Mouse (Mus musculus): ENCODE results near the gene Npy1r. TPM values are rescaled to one million over a fixed set of nuclear protein-coding genes. Genes with fewer than 3 reads are reported as not detected.

Npy1r gene
- 7.7 and 7.9 TPM in 2 replicates for polyA plus RNA-seq (2015; fragmentation: Nextera tagmentation; extraction: Ambion mirVana)

- H3K9ac ChIP-seq, result peak within 1 kb of the TSS; percentile 70
- peak within 1 kb of the TSS; percentile 18; the same call in 1 of the 2 replicates for H3K27ac ChIP-seq
- peaks cover 40% of the 10 kb centered on the region for H3K27me3 ChIP-seq
- no peaks in the 10 kb centered on the region for H3K36me3 ChIP-seq
- WGBS, result under 1% methylated on average over 30 of the region's 30 CpGs
- H3K4me1 ChIP-seq (replicated peaks), result peaks cover 13% of the 10 kb centered on the region
- H3K4me3 ChIP-seq, result peak within 1 kb of the TSS; percentile 52
- H3K4me2 ChIP-seq, result peak within 1 kb of the TSS; percentile 80
- H3K9me3 ChIP-seq, result no peaks in the 10 kb centered on the region
- peak; percentile 85 for ATAC-seq (ENCODE audit: low FRiP score)
Measured at GRCm38 (mm10) chr8:66696970-66697843, at the start of gene Npy1r. TSS of gene Npy1r (plus strand) at chr8:66697192.

- ATAC-seq (ENCODE audit: low FRiP score), result no peak
- H3K36me3 ChIP-seq, result no peaks in the 10 kb centered on the region
- no peak overlapping the region for H3K9ac ChIP-seq
- H3K27ac ChIP-seq, result no peak overlapping the region
- no peak overlapping the region for H3K4me2 ChIP-seq
- no peaks in the 10 kb centered on the region for H3K9me3 ChIP-seq
- no peaks in the 10 kb centered on the region for H3K4me1 ChIP-seq (replicated peaks)
- 88% methylated on average over 2 of the region's 2 CpGs for WGBS
- no peak overlapping the region for H3K4me3 ChIP-seq
- 0 out of 2 replicates have a peak, but pooled peaks cover 4% of the 10 kb centered on the region for H3K27me3 ChIP-seq
Measured at GRCm38 (mm10) chr8:66681261-66681660, 15.7 kb upstream of the Npy1r start.

DNA sequence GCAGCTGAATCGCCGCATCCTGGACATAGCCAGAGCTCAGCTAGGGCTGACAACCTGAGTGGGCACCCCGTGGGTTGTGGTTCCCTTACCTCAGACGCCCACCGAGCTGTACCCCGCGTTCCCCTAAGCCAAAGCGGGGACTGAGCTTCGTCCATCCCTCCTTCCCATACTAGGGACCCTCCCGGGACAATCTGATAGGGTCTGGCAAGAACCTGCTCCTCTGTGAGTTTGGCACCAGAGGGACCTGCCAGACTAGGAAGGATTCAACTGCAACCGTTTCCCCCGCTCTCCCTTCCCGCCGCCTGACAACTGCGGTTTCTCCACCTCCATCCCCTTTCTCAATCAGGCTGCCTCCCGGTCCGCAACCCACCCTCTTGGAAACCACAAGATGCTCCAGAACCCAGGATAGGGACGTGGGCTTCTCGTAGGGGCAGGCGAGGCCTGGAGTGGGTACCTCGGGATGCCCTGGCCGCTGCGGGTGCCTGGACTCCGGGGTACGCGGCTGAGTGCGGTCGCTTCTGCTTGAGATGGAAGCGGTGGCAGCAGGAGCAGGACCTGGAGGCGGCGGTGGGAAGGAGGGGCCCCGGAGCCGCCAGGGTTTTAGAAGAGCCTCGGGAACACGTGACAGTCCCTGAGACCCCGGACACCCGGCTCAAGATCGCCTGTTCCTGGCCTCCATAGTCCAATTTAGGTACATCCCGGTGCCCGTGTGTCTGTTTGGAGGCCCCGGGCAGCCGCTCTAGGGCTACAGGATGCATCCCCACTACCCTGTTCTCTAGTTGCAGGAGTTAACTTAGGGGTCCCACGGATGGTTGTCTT is 9.3 kb upstream of the Npy1r start, which contains the start of gene Npy5r:
TSS of gene Npy5r (minus strand) at position 618 of the 819 bp plus-strand sequence.
- no peak within 1 kb of the TSS for H3K27ac ChIP-seq

DNA sequence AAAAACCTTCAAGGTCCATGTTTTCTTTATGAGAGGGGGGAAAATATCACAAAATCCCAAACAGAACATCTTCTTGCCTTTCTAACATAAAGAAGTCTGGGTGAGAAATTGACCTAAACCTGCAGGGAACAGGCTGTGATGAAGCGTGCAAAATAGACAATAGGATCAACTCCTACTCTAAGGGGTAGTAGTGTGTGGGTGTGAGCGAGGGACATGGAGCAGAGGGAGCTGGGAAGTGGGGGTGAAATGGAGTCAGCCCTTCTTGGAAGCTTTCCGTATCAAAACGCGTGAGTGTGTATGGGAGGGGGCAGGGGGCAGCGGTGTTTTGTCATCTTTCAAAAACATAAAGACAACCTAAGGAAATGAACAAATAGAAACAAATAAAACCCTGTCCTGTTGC is 8.6 kb upstream of the Npy1r start:
- Histone ChIP-seq H3K4me1 (replicated peaks) (peaks cover 16% of the 10 kb centered on the region), H3K27ac (no peak overlapping the region)

More for the DNA sequence above, 9.3 kb upstream of the Npy1r start, which contains the start of gene Npy5r:
- Histone ChIP-seq H3K4me1 (replicated peaks) (peaks cover 16% of the 10 kb centered on the region), H3K27me3 (peaks cover 23% of the 10 kb centered on the region; the same call in 1 of the 2 replicates), H3K9ac (peak within 1 kb of the TSS; percentile 82), H3K4me3 (peak within 1 kb of the TSS; percentile 56), H3K4me2 (peak within 1 kb of the TSS; percentile 90), H3K36me3 (no peaks in the 10 kb centered on the region), H3K9me3 (no peaks in the 10 kb centered on the region)
- WGBS, result 2% methylated on average over 43 of the region's 43 CpGs
- peak; percentile 86 for ATAC-seq (ENCODE audit: low FRiP score)

DNA sequence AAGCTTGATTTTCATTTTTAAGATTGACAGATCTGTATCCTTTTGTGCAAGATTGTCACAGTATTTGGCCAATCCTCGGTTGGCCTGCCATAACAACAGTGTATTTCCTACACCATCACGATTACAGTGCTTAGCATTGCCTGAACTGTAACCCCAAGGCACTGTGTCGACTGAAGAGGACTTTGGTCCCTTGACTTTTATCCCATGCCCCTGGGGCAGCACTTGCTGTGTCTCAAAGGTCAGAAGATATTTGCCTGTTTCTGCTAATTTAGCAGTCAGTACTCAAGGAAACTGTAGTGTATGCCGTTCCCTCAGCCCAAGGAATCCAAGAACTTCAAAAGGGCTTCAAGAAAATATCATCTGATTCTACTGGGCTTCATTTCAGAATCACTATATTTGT is 8.2 kb upstream of the Npy1r start:
- 56% methylated on average over 4 of the region's 4 CpGs for WGBS
- no peak for ATAC-seq (ENCODE audit: low FRiP score)
- H3K4me2 ChIP-seq, result no peak overlapping the region

More for the DNA sequence above, 8.6 kb upstream of the Npy1r start:
- Histone ChIP-seq H3K27me3 (peaks cover 23% of the 10 kb centered on the region; the same call in 1 of the 2 replicates), H3K4me2 (peak overlapping the region; percentile 90), H3K4me3 (peak overlapping the region; percentile 56), H3K9me3 (no peaks in the 10 kb centered on the region), H3K36me3 (no peaks in the 10 kb centered on the region), H3K9ac (no peak overlapping the region)
- peak; percentile 59; the same call in 1 of the 2 replicates for ATAC-seq (ENCODE audit: low FRiP score)
- 34% methylated on average over 6 of the region's 6 CpGs for WGBS

DNA sequence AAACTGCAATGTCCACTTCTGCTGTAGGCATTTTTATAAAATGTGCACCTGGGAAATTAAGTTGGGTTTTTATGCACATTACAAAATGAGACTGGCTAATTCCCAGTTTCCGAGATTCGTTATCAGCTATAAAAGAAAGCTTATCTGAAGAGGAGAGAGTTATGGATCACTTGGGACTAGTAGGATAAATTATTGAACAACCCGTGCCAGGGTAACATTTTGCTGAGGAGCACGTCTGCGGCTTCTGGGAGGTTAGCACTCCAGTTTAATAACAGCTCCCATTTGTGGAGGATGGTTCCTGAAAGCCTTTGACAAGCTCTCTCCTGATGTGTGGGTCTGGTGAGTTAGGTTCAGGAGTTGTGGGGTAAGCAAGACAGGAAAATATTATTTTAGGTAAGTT is 6.6 kb upstream of the Npy1r start:
- Histone ChIP-seq H3K36me3 (no peaks in the 10 kb centered on the region), H3K9me3 (no peaks in the 10 kb centered on the region), H3K9ac (no peak overlapping the region), H3K27me3 (peaks cover 25% of the 10 kb centered on the region; the same call in 1 of the 2 replicates), H3K4me2 (no peak overlapping the region), H3K27ac (no peak overlapping the region), H3K4me3 (no peak overlapping the region), H3K4me1 (replicated peaks) (peaks cover 16% of the 10 kb centered on the region)
- WGBS, result 63% methylated on average over 5 of the region's 5 CpGs
- ATAC-seq (ENCODE audit: low FRiP score), result no peak

More for the DNA sequence above, 8.2 kb upstream of the Npy1r start:
- no peaks in the 10 kb centered on the region for H3K9me3 ChIP-seq
- no peak overlapping the region for H3K4me3 ChIP-seq
- H3K4me1 ChIP-seq (replicated peaks), result peaks cover 16% of the 10 kb centered on the region
- no peaks in the 10 kb centered on the region for H3K36me3 ChIP-seq
- H3K9ac ChIP-seq, result no peak overlapping the region
- H3K27me3 ChIP-seq, result peaks cover 23% of the 10 kb centered on the region; the same call in 1 of the 2 replicates
- H3K27ac ChIP-seq, result no peak overlapping the region

DNA sequence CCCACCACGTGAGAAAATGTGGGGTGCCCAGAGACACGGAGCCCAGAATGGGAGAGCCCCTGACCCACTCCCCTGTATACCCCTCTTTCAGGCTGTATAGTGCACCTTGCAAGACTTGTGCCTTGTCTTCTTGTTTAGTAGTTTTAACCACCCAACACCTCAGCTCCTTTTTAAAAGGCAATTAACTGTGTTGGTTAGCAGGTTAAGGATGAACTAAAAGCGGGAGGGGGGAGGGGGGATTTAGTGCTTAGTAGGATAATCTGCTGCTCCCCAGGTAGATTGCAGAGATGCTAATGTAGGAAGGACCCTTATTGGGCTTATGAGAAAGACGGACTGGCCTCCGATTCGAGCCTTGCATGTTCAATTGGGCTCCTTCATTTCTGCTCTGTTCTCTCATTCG is 1.0 kb downstream of the Npy1r start:
- Histone ChIP-seq H3K9ac (peak overlapping the region; percentile 70; the same call in 1 of the 2 replicates), H3K4me2 (peak overlapping the region; percentile 80), H3K36me3 (no peaks in the 10 kb centered on the region), H3K9me3 (no peaks in the 10 kb centered on the region), H3K27me3 (peaks cover 40% of the 10 kb centered on the region), H3K27ac (no peak overlapping the region), H3K4me1 (replicated peaks) (peaks cover 13% of the 10 kb centered on the region), H3K4me3 (peak overlapping the region; percentile 52)
- WGBS, result 7% methylated on average over 7 of the region's 7 CpGs
- peak; percentile 48 for ATAC-seq (ENCODE audit: low FRiP score)

- no peak for ATAC-seq (ENCODE audit: low FRiP score)
- H3K4me1 ChIP-seq (replicated peaks), result peaks cover 13% of the 10 kb centered on the region
- H3K4me2 ChIP-seq, result peak overlapping the region; percentile 80
- 82% methylated on average over 7 of the region's 7 CpGs for WGBS
- H3K27ac ChIP-seq, result no peak overlapping the region
- no peaks in the 10 kb centered on the region for H3K36me3 ChIP-seq
- no peaks in the 10 kb centered on the region for H3K9me3 ChIP-seq
- peaks cover 40% of the 10 kb centered on the region for H3K27me3 ChIP-seq
- no peak overlapping the region for H3K9ac ChIP-seq
- peak overlapping the region; percentile 52; the same call in 1 of the 2 replicates for H3K4me3 ChIP-seq
Measured at GRCm38 (mm10) chr8:66698782-66699181, 1.8 kb downstream of the Npy1r start.

GRCm38 (mm10) chr8:66714324-66714975 is 17.5 kb downstream of the Npy1r start:
- Histone ChIP-seq H3K9ac (no peak overlapping the region), H3K27ac (no peak overlapping the region), H3K4me3 (no peak overlapping the region), H3K4me1 (replicated peaks) (no peaks in the 10 kb centered on the region), H3K27me3 (no peaks in the 10 kb centered on the region), H3K9me3 (no peaks in the 10 kb centered on the region), H3K36me3 (no peaks in the 10 kb centered on the region), H3K4me2 (no peak overlapping the region)
- ATAC-seq (ENCODE audit: low FRiP score), result no peak
- WGBS, result 81% methylated on average over 7 of the region's 7 CpGs

DNA sequence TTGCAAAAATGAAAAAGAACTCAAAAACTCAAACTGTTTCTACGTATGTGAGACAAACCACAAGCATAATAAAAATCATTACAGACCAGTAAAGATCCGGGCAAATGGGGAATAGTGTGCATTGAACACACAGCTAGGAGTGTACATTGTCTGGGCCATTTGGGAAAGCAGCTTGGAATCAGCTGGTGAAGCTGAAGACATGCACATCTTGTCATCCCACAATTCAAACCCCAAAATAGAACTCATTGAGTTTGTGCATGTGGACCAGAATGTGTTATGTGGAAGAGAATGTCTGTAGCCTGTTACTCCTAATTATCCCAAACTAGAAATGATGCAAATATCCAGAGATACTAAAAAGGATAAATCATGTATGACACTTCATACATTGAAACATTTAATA is 25.8 kb downstream of the Npy1r start:
- Histone ChIP-seq H3K4me1 (replicated peaks) (no peaks in the 10 kb centered on the region), H3K4me3 (no peak overlapping the region), H3K9ac (no peak overlapping the region), H3K9me3 (no peaks in the 10 kb centered on the region), H3K27ac (no peak overlapping the region), H3K36me3 (no peaks in the 10 kb centered on the region), H3K27me3 (no peaks in the 10 kb centered on the region), H3K4me2 (no peak overlapping the region)
- WGBS, result 93% methylated on average over 2 of the region's 2 CpGs
- no peak for ATAC-seq (ENCODE audit: low FRiP score)

- H3K4me1 ChIP-seq (replicated peaks), result no peaks in the 10 kb centered on the region
- H3K4me3 ChIP-seq, result no peak overlapping the region
- no peak overlapping the region for H3K4me2 ChIP-seq
- H3K27ac ChIP-seq, result no peak overlapping the region
- no peaks in the 10 kb centered on the region for H3K9me3 ChIP-seq
- no peaks in the 10 kb centered on the region for H3K36me3 ChIP-seq
- no peak overlapping the region for H3K9ac ChIP-seq
- WGBS, result 23% methylated on average over 7 of the region's 7 CpGs
- ATAC-seq (ENCODE audit: low FRiP score), result no peak
- no peaks in the 10 kb centered on the region for H3K27me3 ChIP-seq
Measured at GRCm38 (mm10) chr8:66729446-66729845, 32.5 kb downstream of the Npy1r start.

All from hindbrain, embryonic 13.5 days (tissue).